Mouse (Mus musculus) hindbrain, embryonic 11.5 days (tissue): ENCODE measurements around the gene Pkn1. TPM values are rescaled to one million over a fixed set of nuclear protein-coding genes. Genes with fewer than 3 reads are reported as not detected.
A peak's percentile ranks its signal among the peaks of the same experiment; 100 is the strongest.

Source experiments
- ATAC-seq: fragments of 200-750 bp; cut with Nextera tagmentation; 2 replicates; pipeline ENCODE4 v1.8.0; 2017; ENCODE audit warnings: mild to moderate bottlenecking, moderate TSS enrichment, moderate library complexity; ENCODE audit not compliant: low FRiP score
- DNase-seq: peaks from one replicate; pipeline ENCODE4 v3.0.0-alpha.2; 2015; ENCODE audit warnings: low spot score
- H3K27ac ChIP-seq: fragments of 300-500 bp; sonication (generic); 2 replicates; pipeline ENCODE4 v1.5.1; 2014; ENCODE audit warnings: mild to moderate bottlenecking, low read depth, low read length
- H3K27me3 ChIP-seq: fragments of 300-500 bp; sonication (generic); 2 replicates; pipeline ENCODE4 v1.6.1; 2014; ENCODE audit warnings: mild to moderate bottlenecking, low read length, moderate library complexity, mixed read lengths; ENCODE audit not compliant: control insufficient read depth, insufficient read depth
- H3K36me3 ChIP-seq: fragments of 300-500 bp; sonication (generic); 2 replicates; pipeline ENCODE4 v1.6.1; 2014; ENCODE audit warnings: mild to moderate bottlenecking, low read length, moderate library complexity, mixed read lengths; ENCODE audit not compliant: control insufficient read depth, insufficient read depth
- H3K4me1 ChIP-seq: fragments of 300-500 bp; sonication (generic); replicated peaks from 2 replicates; pipeline ENCODE4 v1.6.1; 2014; ENCODE audit warnings: low read length, mixed read lengths; ENCODE audit not compliant: control insufficient read depth, insufficient read depth
- H3K4me2 ChIP-seq: fragments of 300-500 bp; sonication (generic); replicated peaks from 2 replicates; pipeline ENCODE4 v1.6.1; 2014; ENCODE audit warnings: mild to moderate bottlenecking, low read depth, low read length
- H3K4me3 ChIP-seq: fragments of 300-500 bp; sonication (generic); 2 replicates; pipeline ENCODE4 v1.5.1; 2014; ENCODE audit warnings: low read depth, low read length
- H3K9ac ChIP-seq: fragments of 300-500 bp; sonication (generic); 2 replicates; pipeline ENCODE4 v1.6.1; 2014; ENCODE audit warnings: low read depth, low read length
- H3K9me3 ChIP-seq: fragments of 300-500 bp; sonication (generic); 2 replicates; pipeline ENCODE4 v1.6.1; 2016; ENCODE audit warnings: low read length; ENCODE audit not compliant: control insufficient read depth
- WGBS: fragments of 180-500 bp; shearing (Covaris S2); extraction: QIAGEN DNeasy Blood & Tissue Kit; methylation state at CpG from one replicate; pipeline ENCODE4 v1.1.7; 2014; 5-methylcytosine and 5-hydroxymethylcytosine counted together
- polyA plus RNA-seq: library from polyadenylated mRNA; unstranded; fragments of >200 nt; fragmentation: Nextera tagmentation; extraction: Ambion mirVana; gene quantifications from 2 replicates; pipeline ENCODE4 v1.2.1, GENCODE M21; 2014

Gene Pkn1
- polyA plus RNA-seq, 1 experiment from 2014 or later: 22.6 TPM

GRCm38 (mm10) chr8:83740586-83740975 lies 41.6 kb upstream of the Pkn1 start:
- WGBS: 17% methylated on average over 3 of the region's 3 CpGs
- H3K9me3 ChIP-seq: no peaks in the 10 kb centered on the region
- peak overlapping the region; percentile 86 for H3K4me2 ChIP-seq
- ATAC-seq (0 out of 2 replicates have a peak, but pooled peaks have one; percentile 17), DNase-seq (no peak)
- H3K27ac ChIP-seq: no peak overlapping the region
- peaks cover 20% of the 10 kb centered on the region for H3K27me3 ChIP-seq
- peak overlapping the region; percentile 47 for H3K4me3 ChIP-seq
- peak overlapping the region; percentile 58; the same call in 1 of the 2 replicates for H3K9ac ChIP-seq
- no peaks in the 10 kb centered on the region; the same call in 1 of the 2 replicates for H3K4me1 ChIP-seq
- H3K36me3 ChIP-seq: no peaks in the 10 kb centered on the region

- no peak for ATAC-seq
- Histone ChIP-seq H3K4me2 (no peak overlapping the region), H3K4me3 (no peak overlapping the region), H3K9me3 (no peaks in the 10 kb centered on the region), H3K27ac (no peak overlapping the region), H3K27me3 (peaks cover 20% of the 10 kb centered on the region), H3K36me3 (no peaks in the 10 kb centered on the region), H3K9ac (no peak overlapping the region), H3K4me1 (no peaks in the 10 kb centered on the region; the same call in 1 of the 2 replicates)
- DNase-seq: no peak
- 40% methylated on average over 8 of the region's 8 CpGs for WGBS
These were observed 40.9 kb upstream of the Pkn1 start for GRCm38 (mm10) chr8:83739711-83740468.

- no peaks in the 10 kb centered on the region for H3K36me3 ChIP-seq
- no peak overlapping the region for H3K4me2 ChIP-seq
- H3K4me3 ChIP-seq: no peak overlapping the region
- no peak for ATAC-seq
- no peak overlapping the region for H3K27ac ChIP-seq
- DNase-seq: no peak
- peaks cover 20% of the 10 kb centered on the region for H3K27me3 ChIP-seq
- no peaks in the 10 kb centered on the region for H3K9me3 ChIP-seq
- WGBS: 74% methylated on average over 10 of the region's 10 CpGs
- H3K9ac ChIP-seq: no peak overlapping the region
- H3K4me1 ChIP-seq: no peaks in the 10 kb centered on the region; the same call in 1 of the 2 replicates
These were observed 40.2 kb upstream of the Pkn1 start for GRCm38 (mm10) chr8:83738949-83739710.

GRCm38 (mm10) chr8:83737852-83738562 lies 39.0 kb upstream of the Pkn1 start:
- no peak overlapping the region for H3K4me2 ChIP-seq
- H3K36me3 ChIP-seq: no peaks in the 10 kb centered on the region
- no peaks in the 10 kb centered on the region; the same call in 1 of the 2 replicates for H3K4me1 ChIP-seq
- H3K27ac ChIP-seq: no peak overlapping the region
- no peak overlapping the region for H3K4me3 ChIP-seq
- no peak overlapping the region for H3K9ac ChIP-seq
- 90% methylated on average over 4 of the region's 4 CpGs for WGBS
- H3K27me3 ChIP-seq: peaks cover 20% of the 10 kb centered on the region
- DNase-seq: no peak
- no peak for ATAC-seq
- H3K9me3 ChIP-seq: no peaks in the 10 kb centered on the region

GRCm38 (mm10) chr8:83737346-83737745 lies 38.4 kb upstream of the Pkn1 start:
- Histone ChIP-seq H3K4me3 (no peak overlapping the region), H3K4me1 (no peaks in the 10 kb centered on the region; the same call in 1 of the 2 replicates), H3K9ac (no peak overlapping the region), H3K27me3 (peaks cover 20% of the 10 kb centered on the region), H3K36me3 (no peaks in the 10 kb centered on the region), H3K4me2 (no peak overlapping the region), H3K27ac (no peak overlapping the region), H3K9me3 (no peaks in the 10 kb centered on the region)
- ATAC-seq (no peak), DNase-seq (no peak)
- WGBS: 81% methylated on average over 4 of the region's 4 CpGs

- 88% methylated on average over 4 of the region's 4 CpGs for WGBS
These were observed 37.7 kb upstream of the Pkn1 start for GRCm38 (mm10) chr8:83736681-83737080.

GRCm38 (mm10) chr8:83732919-83733318 lies 33.9 kb upstream of the Pkn1 start:
- Histone ChIP-seq H3K4me1 (no peaks in the 10 kb centered on the region), H3K9ac (no peak overlapping the region), H3K36me3 (no peaks in the 10 kb centered on the region), H3K27me3 (no peaks in the 10 kb centered on the region), H3K9me3 (no peaks in the 10 kb centered on the region), H3K4me2 (no peak overlapping the region), H3K27ac (no peak overlapping the region), H3K4me3 (no peak overlapping the region)
- 84% methylated on average over 6 of the region's 6 CpGs for WGBS
- no peak for ATAC-seq
- no peak for DNase-seq

More at GRCm38 (mm10) chr8:83736681-83737080, 37.7 kb upstream of the Pkn1 start:
- Histone ChIP-seq H3K4me1 (no peaks in the 10 kb centered on the region; the same call in 1 of the 2 replicates), H3K27ac (no peak overlapping the region), H3K36me3 (no peaks in the 10 kb centered on the region), H3K4me2 (no peak overlapping the region), H3K9ac (no peak overlapping the region), H3K9me3 (no peaks in the 10 kb centered on the region), H3K4me3 (no peak overlapping the region), H3K27me3 (peaks cover 18% of the 10 kb centered on the region)
- DNase-seq: no peak
- ATAC-seq: no peak

GRCm38 (mm10) chr8:83731906-83732305 lies 32.9 kb upstream of the Pkn1 start:
- Histone ChIP-seq H3K4me3 (no peak overlapping the region), H3K27ac (no peak overlapping the region), H3K36me3 (no peaks in the 10 kb centered on the region), H3K9ac (no peak overlapping the region), H3K4me1 (no peaks in the 10 kb centered on the region), H3K9me3 (no peaks in the 10 kb centered on the region), H3K4me2 (no peak overlapping the region), H3K27me3 (no peaks in the 10 kb centered on the region)
- ATAC-seq (no peak), DNase-seq (no peak)
- 76% methylated on average over 5 of the region's 5 CpGs for WGBS
